Mouse (Mus musculus): ENCODE results near the gene Rnft2.

Gene Rnft2

DNA sequence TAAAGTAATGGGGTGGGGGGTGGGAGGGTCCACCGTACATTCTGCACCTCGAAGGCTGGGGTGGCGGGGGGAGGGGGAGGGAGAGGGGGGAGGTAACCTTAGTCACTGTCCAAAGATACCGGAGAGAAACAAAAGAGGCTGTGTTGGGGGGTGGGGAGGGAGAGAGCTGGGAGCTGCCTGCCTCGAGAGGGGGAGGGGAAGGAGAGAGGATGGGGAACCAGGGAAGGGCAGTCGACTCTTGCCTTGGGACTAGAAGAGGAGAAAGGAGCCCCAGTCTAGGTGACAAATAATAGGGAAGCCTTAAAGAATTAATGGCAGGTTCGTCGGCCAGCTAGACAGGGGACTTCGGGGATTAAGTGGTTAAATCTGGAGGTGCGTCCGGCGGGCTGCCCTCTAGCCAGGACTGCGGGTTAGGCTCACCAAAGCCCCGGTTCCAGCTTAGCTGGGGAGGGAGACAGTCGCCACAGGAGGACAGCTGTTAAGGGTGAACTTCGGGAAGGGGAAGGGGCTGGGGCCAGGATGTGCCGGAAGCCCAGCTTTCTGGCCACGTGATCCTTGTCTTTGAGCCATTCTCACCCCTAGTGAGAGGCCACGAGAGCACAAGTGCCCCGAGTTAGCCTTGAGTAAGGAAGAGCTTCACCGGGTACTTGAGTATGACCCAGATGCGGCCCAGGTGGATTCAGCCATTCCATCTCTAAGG, 70.5 kb downstream of the Rnft2 start:
- no peak for DNase-seq (ENCODE audit: low read depth in 2 of 2, low spot score in 2 of 2)

DNA sequence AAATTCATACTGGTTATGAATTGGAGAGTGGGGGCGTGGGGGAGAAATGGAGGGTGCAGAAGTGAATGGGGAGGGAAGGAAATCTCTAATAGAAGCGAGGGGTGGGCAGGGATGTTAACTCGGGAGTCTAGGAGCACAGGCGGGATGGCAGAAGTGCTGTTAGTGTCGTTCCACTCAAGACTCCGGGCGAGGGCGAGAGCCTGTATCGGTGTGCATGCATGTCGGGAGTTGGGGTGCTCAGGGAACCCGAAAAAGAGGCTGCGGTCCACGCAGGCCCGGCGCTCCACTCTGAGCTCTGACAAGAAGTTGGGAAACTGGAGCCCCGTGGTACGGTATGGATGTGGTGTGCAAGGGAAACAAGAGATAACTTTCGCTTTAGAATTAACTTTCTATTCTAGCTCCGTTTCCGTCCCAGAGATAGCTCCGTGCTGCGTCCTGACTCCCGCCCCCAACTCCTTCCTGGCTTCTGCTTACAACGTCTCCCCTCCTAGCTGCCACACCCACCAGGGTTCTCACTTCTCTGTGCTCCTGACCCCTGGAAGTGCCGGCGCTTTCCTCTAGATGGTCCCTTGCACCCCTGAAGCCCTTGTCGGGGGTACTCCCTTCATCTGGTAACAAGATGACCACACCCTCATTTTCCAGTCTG, 72.7 kb downstream of the Rnft2 start:
- DNase-seq (ENCODE audit: low read depth in 2 of 2, low spot score in 2 of 2) = no peak

DNA sequence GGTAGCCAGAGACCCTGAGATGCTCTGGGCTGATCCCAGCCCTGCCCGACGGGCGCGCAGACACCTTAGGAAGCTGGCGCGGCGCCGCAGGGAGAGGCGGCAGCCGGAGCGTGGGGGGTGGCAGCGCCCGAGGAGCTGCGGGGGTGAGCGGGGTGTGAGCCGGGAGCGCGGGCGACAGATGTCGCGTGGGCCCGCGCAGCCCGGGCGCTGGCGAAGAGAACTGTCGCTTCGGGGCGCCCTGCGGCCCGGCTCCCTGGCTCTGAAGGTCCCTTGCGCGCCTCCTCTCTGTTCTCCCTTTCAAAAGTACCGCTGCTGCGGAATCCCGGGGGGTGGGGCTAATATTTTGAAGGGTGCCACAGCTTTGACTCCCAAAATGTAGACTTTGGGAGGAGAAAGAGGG, 73.3 kb downstream of the Rnft2 start:
- DNase-seq (ENCODE audit: low read depth in 2 of 2, low spot score in 2 of 2) = no peak

DNA sequence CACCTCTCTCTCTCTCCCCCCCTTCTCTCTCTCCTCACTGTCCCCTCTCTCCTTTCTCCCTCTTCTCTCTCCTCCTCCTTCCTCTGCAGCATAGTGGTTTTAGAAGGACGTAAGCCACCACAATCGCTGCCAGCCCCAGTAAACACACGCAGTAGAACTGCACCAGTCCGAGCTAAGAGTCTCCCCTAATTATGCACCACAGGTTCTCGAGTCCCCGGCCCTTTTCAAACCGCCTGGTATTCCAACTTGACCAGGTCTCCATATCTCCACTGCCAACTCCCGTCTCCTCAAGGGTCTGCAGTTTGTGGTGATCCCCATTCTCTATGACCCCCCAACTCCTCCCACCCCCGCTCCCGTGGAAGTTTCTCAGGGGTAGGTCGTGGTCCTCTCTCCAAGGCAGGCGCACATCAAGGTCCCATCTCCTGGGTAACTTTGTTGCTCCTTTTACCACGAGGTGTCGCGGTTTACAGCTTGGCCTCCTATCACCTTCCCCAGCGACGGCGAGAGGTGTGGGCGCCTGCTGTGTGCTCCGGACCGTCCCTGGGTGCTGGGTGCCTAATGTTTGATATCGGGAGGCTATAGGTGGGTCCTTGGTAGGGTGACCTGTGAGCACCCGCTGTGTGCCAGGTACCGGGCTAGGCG, 73.9 kb downstream of the Rnft2 start:
- DNase-seq (ENCODE audit: low read depth in 2 of 2, low spot score in 2 of 2) = no peak

DNA sequence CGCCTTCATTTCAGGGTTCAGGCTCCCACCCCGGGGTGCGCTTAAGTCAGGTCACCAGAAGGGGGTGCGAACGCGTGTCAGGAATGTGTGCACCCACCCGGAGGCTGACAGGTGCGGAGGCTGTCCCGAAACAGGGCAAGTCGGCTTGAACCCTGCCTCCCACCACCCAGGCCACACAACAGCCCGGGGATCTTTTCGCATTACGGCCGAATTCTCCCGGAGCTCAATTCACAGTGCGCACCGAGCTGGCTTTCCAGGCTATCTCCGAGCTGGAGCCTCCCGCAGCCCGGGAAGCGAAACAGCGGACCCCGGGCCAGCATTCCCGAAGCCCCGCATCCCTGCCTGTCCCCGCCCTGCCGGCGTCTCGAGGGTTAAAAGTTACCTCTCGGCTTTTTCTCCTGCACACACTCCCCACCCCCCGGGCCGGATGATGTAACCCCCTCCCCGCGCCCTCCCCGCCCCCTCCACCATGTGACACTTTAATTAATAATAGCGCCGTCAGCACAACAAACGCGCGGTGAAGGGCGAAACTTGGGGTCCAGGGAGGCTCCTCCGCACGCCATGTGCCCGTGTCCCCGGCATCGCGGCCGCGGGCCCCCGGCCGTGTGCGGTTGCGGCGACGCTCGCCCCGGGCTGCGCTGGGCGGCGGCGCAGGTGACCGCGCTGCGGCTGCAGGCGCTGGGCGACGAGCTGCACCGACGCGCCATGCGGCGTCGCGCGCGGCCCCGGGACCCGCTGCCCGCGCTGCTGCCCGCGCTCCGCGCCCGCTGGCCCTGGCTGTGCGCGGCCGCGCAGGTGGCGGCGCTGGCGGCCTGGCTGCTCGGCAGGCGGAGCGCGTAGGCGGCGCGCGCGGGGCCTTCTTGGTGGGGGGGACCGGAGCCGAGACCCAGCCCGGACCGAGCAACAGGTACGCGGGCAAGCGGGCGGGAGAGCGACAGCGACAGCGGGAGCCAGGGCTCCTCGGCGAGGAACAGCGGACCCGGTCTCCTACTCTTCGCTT, 75.4 kb downstream of the Rnft2 start:
- no peak for DNase-seq (ENCODE audit: low read depth in 2 of 2, low spot score in 2 of 2)

DNA sequence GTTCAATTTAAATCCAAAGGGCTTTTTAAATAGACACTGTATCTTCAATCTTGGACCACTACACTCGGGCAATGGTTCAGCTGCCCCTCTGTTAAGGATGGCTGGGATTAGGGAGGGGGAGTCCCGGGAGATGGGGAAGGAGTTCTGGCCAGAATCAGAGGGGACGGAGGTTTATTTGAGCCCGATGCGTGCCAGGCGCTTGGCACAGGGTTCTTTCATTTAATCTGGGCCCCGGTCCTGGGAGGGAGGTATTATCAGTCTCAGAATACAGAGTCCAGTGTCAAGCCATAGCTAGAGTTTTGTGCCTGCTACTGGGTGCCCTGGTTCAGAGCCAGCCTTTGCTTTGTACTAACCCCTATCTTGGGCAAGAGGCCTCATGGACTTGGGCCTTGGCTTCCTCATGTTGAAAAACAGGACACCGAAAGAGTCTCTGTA, 77.3 kb downstream of the Rnft2 start:
- no peak for DNase-seq (ENCODE audit: low read depth in 2 of 2, low spot score in 2 of 2)

DNA sequence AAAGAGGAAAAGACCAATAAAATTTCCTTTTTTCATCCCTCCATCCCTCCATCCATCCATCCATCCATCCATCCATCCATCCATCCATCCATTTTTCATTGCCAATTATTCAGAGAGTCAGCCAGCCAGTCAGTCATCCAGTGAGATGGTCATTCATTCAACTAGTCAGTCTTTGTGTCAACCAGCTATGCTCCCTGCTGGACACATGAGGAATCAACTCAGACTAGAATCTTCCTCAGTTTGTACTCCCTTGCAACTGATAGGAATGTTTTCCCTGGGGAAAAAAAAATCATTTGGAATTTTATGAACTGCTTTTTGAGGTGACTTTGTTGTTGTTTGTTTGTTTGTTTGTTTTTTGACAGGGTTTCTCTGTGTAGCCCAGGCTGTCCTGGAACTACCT, 79.5 kb downstream of the Rnft2 start:
- DNase-seq (ENCODE audit: low read depth in 2 of 2, low spot score in 2 of 2) = no peak

DNA sequence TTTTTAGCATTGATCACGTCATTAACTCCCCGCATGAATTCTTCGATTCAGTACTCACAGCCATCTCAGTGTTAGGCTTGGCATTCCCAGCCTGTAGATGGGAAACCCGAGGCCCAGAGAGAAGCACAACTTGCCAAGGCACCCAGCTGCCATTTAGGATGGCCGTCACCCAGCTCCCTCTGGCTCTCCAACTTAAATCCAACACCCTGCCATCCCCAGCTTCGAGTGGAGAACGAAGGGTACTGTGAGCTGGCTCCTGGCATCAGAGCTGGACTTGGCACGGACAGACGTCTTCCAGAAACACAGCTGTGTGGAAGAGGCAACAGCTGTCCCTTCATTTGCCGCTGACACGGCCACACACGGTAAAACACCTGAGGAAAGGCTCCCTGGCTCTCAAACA, 80.3 kb downstream of the Rnft2 start, which contains the start of gene Hrk:
TSS of gene Hrk (plus strand) at position 68 of the 400 bp plus-strand sequence.
- DNase-seq (ENCODE audit: low read depth in 2 of 2, low spot score in 2 of 2) = no peak

DNA sequence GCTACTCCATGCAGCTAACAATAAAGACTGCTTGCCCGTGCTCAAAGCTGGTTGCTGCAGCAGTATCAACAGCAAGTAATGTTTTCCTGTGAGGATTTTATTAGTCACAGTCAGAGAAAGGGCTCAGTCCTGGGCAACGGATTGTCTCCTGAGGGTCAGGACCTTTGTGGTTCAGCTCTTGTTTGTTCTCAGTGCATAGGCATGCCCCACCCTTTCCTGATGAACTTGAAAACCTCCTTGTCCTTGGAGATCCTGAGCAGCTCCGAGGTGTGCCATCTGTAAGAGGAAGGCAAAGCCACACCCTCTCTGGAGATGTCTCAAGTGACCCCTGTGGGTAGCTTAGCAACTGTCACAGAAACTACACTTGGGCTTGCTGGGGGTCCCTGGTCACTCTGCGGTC, 84.2 kb downstream of the Rnft2 start:
- no peak for DNase-seq (ENCODE audit: low read depth in 2 of 2, low spot score in 2 of 2)

DNA sequence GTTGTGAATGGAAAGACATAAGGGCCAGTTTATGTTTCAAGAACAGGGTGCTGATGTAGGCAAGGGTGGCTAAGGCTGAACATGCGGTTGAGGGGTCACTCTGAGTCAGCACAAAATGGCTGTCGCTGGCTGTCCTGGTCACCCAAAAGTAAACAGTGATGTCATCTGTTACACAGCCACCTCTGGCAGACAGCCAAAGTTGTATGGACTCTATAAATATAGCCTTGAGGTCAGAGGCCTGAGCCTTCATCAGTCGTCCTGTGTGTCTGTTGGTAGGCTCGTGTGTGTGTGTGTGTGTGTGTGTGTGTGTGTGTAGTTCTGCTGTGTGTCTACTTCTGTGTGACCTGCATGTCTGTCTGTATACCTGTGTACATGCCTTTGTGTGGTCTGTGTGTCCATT, 87.9 kb downstream of the Rnft2 start:
- no peak for DNase-seq (ENCODE audit: low read depth in 2 of 2, low spot score in 2 of 2)

DNA sequence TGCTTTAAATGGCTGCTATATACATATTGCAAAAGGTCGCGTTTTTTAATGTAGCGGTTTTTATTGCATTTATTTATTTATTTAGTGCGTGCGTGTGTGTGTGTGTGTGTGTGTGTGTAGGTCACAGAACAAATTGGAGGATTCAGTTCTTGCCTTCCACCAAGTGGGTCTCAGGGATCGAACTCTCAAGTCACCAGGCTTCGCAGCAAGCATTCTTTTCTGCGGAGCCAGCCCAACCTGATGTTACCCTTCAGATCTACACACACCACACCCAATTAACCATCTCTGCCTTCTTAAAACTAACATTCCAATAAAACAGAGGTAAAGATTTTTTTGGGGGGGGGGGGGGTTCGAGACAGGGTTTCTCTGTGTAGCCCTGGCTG, 89.4 kb downstream of the Rnft2 start:
- DNase-seq (ENCODE audit: low read depth in 2 of 2, low spot score in 2 of 2) = no peak

DNA sequence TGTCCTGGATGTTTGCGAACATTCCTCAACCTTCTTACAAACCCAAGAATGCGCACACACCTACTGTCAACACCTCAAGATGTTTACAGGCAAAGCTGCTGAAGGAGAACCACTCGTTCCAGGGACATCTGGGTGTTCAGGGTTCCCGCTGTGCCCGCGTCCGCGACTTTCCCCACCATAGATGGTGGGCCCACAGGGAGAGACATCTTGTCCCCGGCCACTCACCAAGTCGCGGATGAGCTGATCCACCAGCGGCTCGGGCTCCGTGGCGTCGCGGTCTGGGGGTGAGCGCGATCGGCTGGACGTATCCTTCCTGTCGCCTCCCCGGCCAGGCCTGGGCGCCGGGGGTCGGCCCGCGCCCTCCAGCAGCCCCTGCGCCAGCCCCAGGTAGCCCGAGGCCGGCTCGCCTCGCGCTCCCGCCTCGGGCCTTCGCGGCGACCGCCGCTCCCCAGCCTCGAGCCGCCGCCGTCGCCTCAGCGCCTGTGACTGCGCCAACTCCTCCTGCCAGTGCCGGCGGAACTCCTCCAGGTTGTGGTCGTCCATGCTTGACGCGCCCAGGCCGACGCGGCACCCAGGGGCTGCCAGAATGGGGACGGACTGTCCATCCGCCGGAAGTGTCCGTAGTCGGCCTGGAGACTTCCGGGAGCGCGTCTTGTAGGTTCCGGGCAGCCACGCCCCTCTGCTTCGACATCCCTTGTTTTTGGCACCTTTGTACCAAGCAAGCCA, 89.9 kb downstream of the Rnft2 start, which contains the start of gene Fbxw8:
TSS of gene Fbxw8 (minus strand) at position 626 of the 726 bp plus-strand sequence.
- peak; percentile 23 to 32 for DNase-seq (ENCODE audit: low read depth in 2 of 2, low spot score in 2 of 2)

DNA sequence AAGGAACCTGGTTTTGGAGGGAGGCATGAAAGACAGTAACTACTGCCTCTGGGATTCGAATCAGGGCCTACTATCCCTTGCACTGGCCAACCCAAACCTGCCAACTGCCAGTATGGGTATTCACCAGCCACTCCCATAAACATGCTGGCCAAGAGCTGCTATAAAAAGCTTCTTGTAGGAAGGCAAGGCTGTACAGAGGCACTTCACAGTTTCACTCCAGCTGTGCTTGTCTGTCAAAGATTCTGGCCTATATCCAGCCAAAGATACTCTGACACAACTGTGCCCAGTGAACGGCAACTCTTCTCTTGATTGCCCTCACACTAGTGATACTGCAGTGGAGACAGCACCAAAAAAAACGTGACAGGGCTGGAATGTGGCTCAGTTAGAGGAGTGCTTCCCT, 95.2 kb downstream of the Rnft2 start:
- no peak for DNase-seq (ENCODE audit: low read depth in 2 of 2, low spot score in 2 of 2)

DNA sequence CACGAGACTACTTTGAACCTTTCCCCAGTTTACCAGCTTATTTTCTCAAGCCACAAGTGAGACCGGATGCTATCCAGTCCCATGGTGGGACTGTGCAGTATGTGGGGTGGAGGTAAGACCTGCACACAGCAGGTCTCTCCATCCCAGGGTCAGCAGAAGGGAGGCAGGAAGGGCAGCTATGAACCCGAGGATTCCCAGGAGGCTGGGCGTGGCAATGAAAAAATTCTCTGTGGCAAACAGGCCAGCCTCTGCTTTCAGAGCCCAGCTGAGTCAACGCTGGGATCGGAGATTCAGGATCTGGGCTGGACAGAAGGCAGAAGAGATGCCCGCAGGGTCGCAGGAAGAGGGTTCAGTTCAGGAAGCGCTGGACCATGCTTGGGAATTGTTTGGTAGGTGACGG, 97.7 kb downstream of the Rnft2 start:
- no peak for DNase-seq (ENCODE audit: low read depth in 2 of 2, low spot score in 2 of 2)

DNA sequence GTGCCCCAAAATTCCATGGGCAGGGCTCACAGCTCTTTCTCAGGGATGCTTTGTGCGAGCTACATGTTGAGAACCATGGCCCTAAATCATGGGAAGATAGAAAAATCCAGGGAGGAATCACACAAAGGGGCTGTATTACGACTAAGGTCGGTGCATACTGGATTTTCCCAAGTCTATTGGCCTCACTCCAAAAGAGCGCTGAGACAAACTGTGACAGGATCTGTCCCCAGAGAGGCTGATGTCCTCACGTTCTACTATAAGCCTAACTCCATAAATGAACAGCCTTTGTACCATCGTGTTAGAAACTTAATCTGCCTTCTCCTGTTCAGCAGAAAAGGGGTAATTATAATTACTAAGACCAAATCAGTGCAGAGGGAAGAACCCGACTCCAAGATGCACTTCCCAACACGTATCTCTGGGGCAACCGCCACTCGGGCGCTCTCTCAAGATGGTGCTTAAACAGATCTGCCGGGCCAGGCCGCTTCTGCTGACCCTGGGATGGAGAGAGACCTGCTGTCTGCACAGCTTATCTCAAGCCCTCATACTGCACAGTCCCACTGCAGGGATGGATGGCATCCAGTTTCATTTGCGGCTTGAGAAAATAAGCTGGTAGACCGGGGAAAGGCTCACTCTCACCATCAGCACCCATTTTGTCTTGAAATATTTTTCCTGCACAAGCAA, 98.8 kb downstream of the Rnft2 start:
- no peak for DNase-seq (ENCODE audit: low read depth in 2 of 2, low spot score in 2 of 2)

DNA sequence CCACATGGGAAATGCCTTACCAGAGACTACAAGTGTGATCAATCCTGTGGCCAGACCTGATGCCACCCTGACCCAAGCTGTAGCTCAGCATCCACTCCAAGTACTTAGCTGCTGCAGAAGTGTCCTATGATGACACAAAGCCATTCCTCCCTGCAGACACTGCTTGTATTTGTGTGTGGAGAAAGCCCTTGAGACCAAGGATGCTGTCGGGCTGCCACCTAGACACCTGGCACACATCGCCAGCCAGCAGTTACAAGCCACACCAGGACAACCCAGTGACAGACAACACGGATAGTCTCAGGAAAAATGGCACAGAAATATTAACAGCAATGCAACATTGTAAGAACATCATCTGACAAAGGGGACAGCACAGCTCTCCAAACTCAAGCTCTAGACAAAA, 99.5 kb downstream of the Rnft2 start:
- no peak for DNase-seq (ENCODE audit: low read depth in 2 of 2, low spot score in 2 of 2)

DNA sequence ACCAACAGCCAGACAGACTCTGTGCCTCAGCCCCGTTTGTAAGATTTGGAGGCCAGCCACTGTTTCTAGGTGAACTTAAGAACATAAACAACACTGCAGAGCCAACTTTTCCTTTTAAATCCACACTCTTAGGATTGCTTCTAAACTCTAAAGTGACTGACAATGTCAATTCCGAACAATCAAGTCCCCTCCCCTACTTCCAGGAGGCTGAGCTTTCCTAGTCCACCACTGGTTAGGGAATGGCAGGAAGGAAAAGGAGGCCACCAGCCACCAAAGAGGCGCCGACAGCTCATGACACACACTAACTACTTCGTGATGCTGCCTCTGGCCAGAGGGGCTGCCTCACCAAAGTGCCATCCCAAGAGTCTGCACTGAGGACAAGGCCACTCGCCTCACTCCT, 100.1 kb downstream of the Rnft2 start:
- no peak for DNase-seq (ENCODE audit: low read depth in 2 of 2, low spot score in 2 of 2)

DNA sequence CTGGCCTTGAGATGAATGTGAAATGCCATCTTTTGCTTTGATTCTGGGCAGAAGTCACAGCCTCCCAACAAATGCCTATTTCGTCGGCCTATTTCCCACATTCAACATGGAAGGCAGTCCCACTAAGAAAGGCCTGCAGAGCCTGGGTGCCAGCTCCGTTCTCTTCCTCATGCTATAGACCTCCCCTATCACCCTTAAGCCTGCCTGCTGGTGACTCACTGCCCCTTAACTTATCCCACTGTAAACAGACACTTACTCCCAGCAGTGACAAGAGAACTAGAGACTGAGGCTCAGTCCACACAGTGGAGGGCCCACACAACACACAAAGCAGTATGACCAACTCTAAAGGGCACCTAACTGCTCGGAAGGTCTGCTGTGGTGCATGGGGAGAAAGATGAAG, 100.6 kb downstream of the Rnft2 start:
- no peak for DNase-seq (ENCODE audit: low read depth in 2 of 2, low spot score in 2 of 2)

DNA sequence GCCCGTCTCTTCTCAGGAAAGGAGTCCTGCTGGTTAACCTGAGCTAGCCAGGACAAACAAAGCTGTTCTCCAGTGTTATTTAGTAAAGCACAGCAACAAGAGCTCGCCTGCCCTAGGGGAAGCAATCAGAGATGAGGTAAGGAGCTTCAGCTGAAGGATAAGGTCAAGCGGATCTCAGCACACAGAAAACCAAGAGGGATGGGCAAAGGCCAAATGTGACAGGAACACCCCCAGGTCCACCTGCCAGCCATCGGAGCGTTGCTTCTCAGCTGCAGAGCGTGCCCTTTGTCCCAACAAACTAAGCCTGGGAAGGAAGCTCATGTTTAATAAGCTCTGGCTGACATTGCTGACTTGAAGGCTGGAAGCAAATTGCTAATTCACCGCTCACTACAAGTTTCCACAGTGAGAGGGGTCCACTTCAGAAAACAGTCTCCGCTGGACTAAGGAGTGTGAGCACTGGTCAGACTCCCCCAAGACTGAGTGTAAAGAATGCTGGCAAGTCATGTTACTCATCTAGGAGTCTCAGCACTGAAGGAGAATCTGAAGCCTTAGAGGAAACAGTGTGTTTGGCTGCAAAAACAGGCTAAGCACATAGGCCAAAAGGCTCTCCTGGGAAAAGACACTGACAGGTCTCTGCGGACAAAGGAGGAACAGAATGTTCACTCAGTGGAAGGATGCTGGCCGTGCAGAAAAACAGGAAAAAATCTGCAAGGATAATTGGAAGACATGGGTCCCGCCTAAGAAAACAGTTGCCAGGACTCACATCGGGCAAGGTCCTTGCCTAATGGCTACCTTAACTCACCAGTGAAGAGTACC, 101.5 kb downstream of the Rnft2 start:
- no peak for DNase-seq (ENCODE audit: low read depth in 2 of 2, low spot score in 2 of 2)
